Mouse (Mus musculus): ENCODE measurements around the gene Acad11. TPM values are rescaled to one million over a fixed set of nuclear protein-coding genes. Genes with fewer than 3 reads are reported as not detected.

Acad11 gene
- polyA plus RNA-seq, 1 experiment from 2014 or later = 7.8 TPM

- WGBS = 90% methylated on average over 7 of the region's 7 CpGs
- ATAC-seq (ENCODE audit: low read depth) = no peak
- Histone ChIP-seq H3K9me3 (ENCODE audit: control insufficient read depth, low read length) (no peaks in the 10 kb centered on the region), H3K9ac (replicated peaks; ENCODE audit: low read depth, low read length) (no peak overlapping the region), H3K4me3 (ENCODE audit: low read depth, low read length) (no peak overlapping the region), H3K4me2 (ENCODE audit: low read depth, low read length) (no peak overlapping the region), H3K27ac (ENCODE audit: low read depth, low read length) (no peak overlapping the region), H3K4me1 (ENCODE audit: control insufficient read depth, insufficient read depth, low read length) (no peaks in the 10 kb centered on the region), H3K27me3 (ENCODE audit: control insufficient read depth, insufficient read depth, low read length) (no peaks in the 10 kb centered on the region), H3K36me3 (ENCODE audit: control insufficient read depth, insufficient read depth, low read length) (peaks cover 4% of the 10 kb centered on the region; the same call in 1 of the 2 replicates)
Observed at GRCm38 (mm10) chr9:104146683-104147082, 83.5 kb downstream of the Acad11 start.

- Histone ChIP-seq H3K4me2 (ENCODE audit: low read depth, low read length) (no peak overlapping the region), H3K9ac (replicated peaks; ENCODE audit: low read depth, low read length) (no peak overlapping the region), H3K36me3 (ENCODE audit: control insufficient read depth, insufficient read depth, low read length) (peaks cover 15% of the 10 kb centered on the region; the same call in 1 of the 2 replicates), H3K27me3 (ENCODE audit: control insufficient read depth, insufficient read depth, low read length) (no peaks in the 10 kb centered on the region), H3K4me1 (ENCODE audit: control insufficient read depth, insufficient read depth, low read length) (no peaks in the 10 kb centered on the region), H3K4me3 (ENCODE audit: low read depth, low read length) (no peak overlapping the region), H3K9me3 (ENCODE audit: control insufficient read depth, low read length) (no peaks in the 10 kb centered on the region), H3K27ac (ENCODE audit: low read depth, low read length) (no peak overlapping the region)
- WGBS = 95% methylated on average over 7 of the region's 7 CpGs
- no peak for ATAC-seq (ENCODE audit: low read depth)
Observed at GRCm38 (mm10) chr9:104148969-104149368, 85.8 kb downstream of the Acad11 start.

GRCm38 (mm10) chr9:104152121-104152520, 88.9 kb downstream of the Acad11 start:
- Histone ChIP-seq H3K36me3 (ENCODE audit: control insufficient read depth, insufficient read depth, low read length) (peaks cover 45% of the 10 kb centered on the region), H3K9ac (replicated peaks; ENCODE audit: low read depth, low read length) (no peak overlapping the region), H3K27ac (ENCODE audit: low read depth, low read length) (no peak overlapping the region), H3K4me1 (ENCODE audit: control insufficient read depth, insufficient read depth, low read length) (no peaks in the 10 kb centered on the region), H3K27me3 (ENCODE audit: control insufficient read depth, insufficient read depth, low read length) (no peaks in the 10 kb centered on the region), H3K9me3 (ENCODE audit: control insufficient read depth, low read length) (no peaks in the 10 kb centered on the region), H3K4me3 (ENCODE audit: low read depth, low read length) (no peak overlapping the region), H3K4me2 (ENCODE audit: low read depth, low read length) (no peak overlapping the region)
- ATAC-seq (ENCODE audit: low read depth) = no peak
- 95% methylated on average over 7 of the region's 7 CpGs for WGBS

- peaks cover 67% of the 10 kb centered on the region for H3K36me3 ChIP-seq (ENCODE audit: control insufficient read depth, insufficient read depth, low read length)
Observed at GRCm38 (mm10) chr9:104155100-104155715, 92.0 kb downstream of the Acad11 start.

GRCm38 (mm10) chr9:104156506-104156905, 93.3 kb downstream of the Acad11 start:
- Histone ChIP-seq H3K27me3 (ENCODE audit: control insufficient read depth, insufficient read depth, low read length) (no peaks in the 10 kb centered on the region), H3K4me3 (ENCODE audit: low read depth, low read length) (no peak overlapping the region), H3K27ac (ENCODE audit: low read depth, low read length) (no peak overlapping the region), H3K4me2 (ENCODE audit: low read depth, low read length) (no peak overlapping the region), H3K9ac (replicated peaks; ENCODE audit: low read depth, low read length) (no peak overlapping the region), H3K36me3 (ENCODE audit: control insufficient read depth, insufficient read depth, low read length) (peaks cover 76% of the 10 kb centered on the region), H3K9me3 (ENCODE audit: control insufficient read depth, low read length) (no peaks in the 10 kb centered on the region), H3K4me1 (ENCODE audit: control insufficient read depth, insufficient read depth, low read length) (no peaks in the 10 kb centered on the region)
- WGBS = 97% methylated on average over 8 of the region's 8 CpGs
- ATAC-seq (ENCODE audit: low read depth) = no peak

More at GRCm38 (mm10) chr9:104155100-104155715, 92.0 kb downstream of the Acad11 start:
- H3K4me3 ChIP-seq (ENCODE audit: low read depth, low read length) = no peak overlapping the region
- H3K27me3 ChIP-seq (ENCODE audit: control insufficient read depth, insufficient read depth, low read length) = no peaks in the 10 kb centered on the region
- WGBS = 96% methylated on average over 14 of the region's 14 CpGs
- no peaks in the 10 kb centered on the region for H3K4me1 ChIP-seq (ENCODE audit: control insufficient read depth, insufficient read depth, low read length)
- H3K4me2 ChIP-seq (ENCODE audit: low read depth, low read length) = no peak overlapping the region
- no peaks in the 10 kb centered on the region for H3K9me3 ChIP-seq (ENCODE audit: control insufficient read depth, low read length)
- no peak overlapping the region for H3K9ac ChIP-seq (replicated peaks; ENCODE audit: low read depth, low read length)
- H3K27ac ChIP-seq (ENCODE audit: low read depth, low read length) = no peak overlapping the region
- ATAC-seq (ENCODE audit: low read depth) = no peak

- ATAC-seq (ENCODE audit: low read depth) = no peak
- H3K4me3 ChIP-seq (ENCODE audit: low read depth, low read length) = no peak overlapping the region
- 97% methylated on average over 7 of the region's 7 CpGs for WGBS
- H3K9ac ChIP-seq (replicated peaks; ENCODE audit: low read depth, low read length) = no peak overlapping the region
- no peaks in the 10 kb centered on the region for H3K4me1 ChIP-seq (ENCODE audit: control insufficient read depth, insufficient read depth, low read length)
- no peak overlapping the region for H3K4me2 ChIP-seq (ENCODE audit: low read depth, low read length)
- no peak overlapping the region for H3K27ac ChIP-seq (ENCODE audit: low read depth, low read length)
- no peaks in the 10 kb centered on the region for H3K9me3 ChIP-seq (ENCODE audit: control insufficient read depth, low read length)
- H3K36me3 ChIP-seq (ENCODE audit: control insufficient read depth, insufficient read depth, low read length) = peaks cover 77% of the 10 kb centered on the region
- no peaks in the 10 kb centered on the region for H3K27me3 ChIP-seq (ENCODE audit: control insufficient read depth, insufficient read depth, low read length)
Observed at GRCm38 (mm10) chr9:104157291-104157690, 94.1 kb downstream of the Acad11 start.

- H3K9me3 ChIP-seq (ENCODE audit: control insufficient read depth, low read length) = no peaks in the 10 kb centered on the region
- H3K27ac ChIP-seq (ENCODE audit: low read depth, low read length) = no peak overlapping the region
- WGBS = 83% methylated on average over 7 of the region's 7 CpGs
- H3K36me3 ChIP-seq (ENCODE audit: control insufficient read depth, insufficient read depth, low read length) = peaks cover 80% of the 10 kb centered on the region
- H3K4me2 ChIP-seq (ENCODE audit: low read depth, low read length) = no peak overlapping the region
- no peaks in the 10 kb centered on the region for H3K4me1 ChIP-seq (ENCODE audit: control insufficient read depth, insufficient read depth, low read length)
- H3K4me3 ChIP-seq (ENCODE audit: low read depth, low read length) = no peak overlapping the region
- H3K27me3 ChIP-seq (ENCODE audit: control insufficient read depth, insufficient read depth, low read length) = no peaks in the 10 kb centered on the region
- H3K9ac ChIP-seq (replicated peaks; ENCODE audit: low read depth, low read length) = no peak overlapping the region
- ATAC-seq (ENCODE audit: low read depth) = no peak
Observed at GRCm38 (mm10) chr9:104161117-104161516, 97.9 kb downstream of the Acad11 start.

GRCm38 (mm10) chr9:104164194-104164593, 101.0 kb downstream of the Acad11 start:
- H3K27ac ChIP-seq (ENCODE audit: low read depth, low read length) = no peak overlapping the region
- no peaks in the 10 kb centered on the region for H3K9me3 ChIP-seq (ENCODE audit: control insufficient read depth, low read length)
- ATAC-seq (ENCODE audit: low read depth) = no peak
- H3K36me3 ChIP-seq (ENCODE audit: control insufficient read depth, insufficient read depth, low read length) = peaks cover 74% of the 10 kb centered on the region
- no peak overlapping the region for H3K9ac ChIP-seq (replicated peaks; ENCODE audit: low read depth, low read length)
- no peak overlapping the region for H3K4me3 ChIP-seq (ENCODE audit: low read depth, low read length)
- no peaks in the 10 kb centered on the region for H3K4me1 ChIP-seq (ENCODE audit: control insufficient read depth, insufficient read depth, low read length)
- WGBS = 92% methylated on average over 5 of the region's 5 CpGs
- no peaks in the 10 kb centered on the region for H3K27me3 ChIP-seq (ENCODE audit: control insufficient read depth, insufficient read depth, low read length)
- H3K4me2 ChIP-seq (ENCODE audit: low read depth, low read length) = no peak overlapping the region

GRCm38 (mm10) chr9:104165926-104166325, 102.7 kb downstream of the Acad11 start:
- no peak for ATAC-seq (ENCODE audit: low read depth)
- Histone ChIP-seq H3K27ac (ENCODE audit: low read depth, low read length) (no peak overlapping the region), H3K36me3 (ENCODE audit: control insufficient read depth, insufficient read depth, low read length) (peaks cover 66% of the 10 kb centered on the region), H3K4me2 (ENCODE audit: low read depth, low read length) (no peak overlapping the region), H3K27me3 (ENCODE audit: control insufficient read depth, insufficient read depth, low read length) (no peaks in the 10 kb centered on the region), H3K4me1 (ENCODE audit: control insufficient read depth, insufficient read depth, low read length) (no peaks in the 10 kb centered on the region), H3K9ac (replicated peaks; ENCODE audit: low read depth, low read length) (no peak overlapping the region), H3K9me3 (ENCODE audit: control insufficient read depth, low read length) (no peaks in the 10 kb centered on the region), H3K4me3 (ENCODE audit: low read depth, low read length) (no peak overlapping the region)
- 95% methylated on average over 5 of the region's 5 CpGs for WGBS
